In genomic region chr4:111441709-111442108, GRCm38 (mm10) we compare ENCODE assay signal across 31 mouse cellular contexts. TPM values are rescaled to one million over a fixed set of nuclear protein-coding genes. Genes with fewer than 3 reads are reported as not detected.
DNase-seq lines count a peak whose midpoint lies in the region; ATAC-seq and TF ChIP-seq lines count a peak whose summit lies in the region.
"Had no signal": no experiment of that assay in that cellular context is flagged by ENCODE, and none has a peak within 500 bp of the region (broad histone marks: within the 10 kb centered on the region; RNA-seq: fewer than 3 reads in every experiment).

No protein-coding gene starts in this region.

- peak; percentile 80 for TF ChIP-seq EP300 in CH12.LX (IDR thresholded peaks at IDR 0.05; ENCODE audit: low read length)

- no peaks in the 10 kb centered on the region for H3K27me3 ChIP-seq in heart, embryonic 16.5 days (ENCODE audit: control insufficient read depth, insufficient read depth, low read length)
- no peaks in the 10 kb centered on the region for H3K27me3 ChIP-seq in CH12.LX (replicated peaks)
- H3K27me3 ChIP-seq: embryonic facial prominence, embryonic 15.5 days; forebrain, embryonic 15.5 days; hindbrain, embryonic 15.5 days; intestine, embryonic 15.5 days; limb, embryonic 13.5 days; liver, embryonic 12.5 days; neural tube, embryonic 12.5 days; Patski; stomach, embryonic 15.5 days had no signal

- H3K9ac ChIP-seq in heart, embryonic 16.5 days (ENCODE audit: low read length), result no peak overlapping the region
- H3K9ac ChIP-seq in CH12.LX (ENCODE audit: insufficient read depth, low read depth), result peak overlapping the region; percentile 80
- H3K9ac ChIP-seq: embryonic facial prominence, embryonic 15.5 days; forebrain, embryonic 15.5 days; hindbrain, embryonic 15.5 days; intestine, embryonic 15.5 days; limb, embryonic 13.5 days; liver, embryonic 12.5 days; neural tube, embryonic 12.5 days; stomach, embryonic 15.5 days had no signal

- dilution Hi-C loops in CH12.LX (cut with MboI; ENCODE audit: extremely low pct_ligation_motif_present, extremely low pct_unique_long_range_greater_than_20kb, low sequenced_read_pairs), result no loop called here

- H3K9me3 ChIP-seq in heart, embryonic 16.5 days (replicated peaks; ENCODE audit: control insufficient read depth, low read length), result no peaks in the 10 kb centered on the region
- no peaks in the 10 kb centered on the region for H3K9me3 ChIP-seq in CH12.LX (replicated peaks; ENCODE audit: low read length)
- H3K9me3 ChIP-seq: embryonic facial prominence, embryonic 15.5 days; forebrain, embryonic 15.5 days; hindbrain, embryonic 15.5 days; intestine, embryonic 15.5 days; limb, embryonic 13.5 days; neural tube, embryonic 12.5 days; stomach, embryonic 15.5 days had no signal

- in situ Hi-C loops in CH12.LX (cut with MboI; ENCODE audit: low pct_ligation_motif_present, low pct_unique_long_range_greater_than_20kb, low sequenced_read_pairs), result no loop called here

- H3K4me1 ChIP-seq in heart, embryonic 16.5 days (ENCODE audit: control insufficient read depth, insufficient read depth, low read length), result peaks cover 31% of the 10 kb centered on the region
- H3K4me1 ChIP-seq in CH12.LX (ENCODE audit: control insufficient read depth in 1 of 2, insufficient read depth in 2 of 2), result peaks cover 44 to 58% of the 10 kb centered on the region in 2 experiments
- H3K4me1 ChIP-seq: intestine, embryonic 15.5 days; stomach, embryonic 15.5 days had no signal

- H3K36me3 ChIP-seq in heart, embryonic 16.5 days (ENCODE audit: control insufficient read depth, insufficient read depth), result peaks cover 3% of the 10 kb centered on the region; the same call in 1 of the 2 replicates
- peaks cover 30 to 31% of the 10 kb centered on the region in 2 experiments for H3K36me3 ChIP-seq in CH12.LX (replicated peaks in 1 of 2; ENCODE audit: control insufficient read depth in 1 of 2, insufficient read depth in 1 of 2, low read length in 1 of 2)
- H3K36me3 ChIP-seq: forebrain, embryonic 15.5 days; intestine, embryonic 15.5 days; liver, embryonic 12.5 days; stomach, embryonic 15.5 days had no signal

- no peak for DNase-seq in heart, postnatal 10 days
- peak; percentile 83 for DNase-seq in CH12.LX (ENCODE audit: extremely low read depth)
- peak; percentile 81 to 83 for DNase-seq in spleen, postnatal 36 days (ENCODE audit: low spot score in 2 of 2)
- no peak for DNase-seq in embryo, embryonic 9.5 days (ENCODE audit: extremely low spot score)
- DNase-seq: adrenal gland, postnatal 36 days; cerebellum, adult 18-20 months; cerebellum, postnatal 14 days; embryo, embryonic 11 days; gastrocnemius, postnatal 14 days; heart, adult 11 months; heart, postnatal 14 days; kidney, adult 9 months; kidney, postnatal 25 days; lung, adult 18-20 months; lung, postnatal 14 days; midbrain, embryonic 14.5 days; thymus, postnatal 25 days had no signal

- peaks cover 10% of the 10 kb centered on the region for H3K79me2 ChIP-seq in CH12.LX (replicated peaks; ENCODE audit: control insufficient read depth, extremely low read depth, insufficient read depth, poor library complexity, severe bottlenecking)

- intact Hi-C loops in heart, postnatal 10 days (cut with DNase I), result no loop called here

- H3K4me2 ChIP-seq in heart, embryonic 16.5 days (ENCODE audit: low read depth, low read length), result no peak overlapping the region
- peak overlapping the region; percentile 68 for H3K4me2 ChIP-seq in CH12.LX (ENCODE audit: insufficient read depth, low read depth, poor library complexity, severe bottlenecking)
- H3K4me2 ChIP-seq: embryonic facial prominence, embryonic 15.5 days; forebrain, embryonic 15.5 days; heart, embryonic 11.5 days; hindbrain, embryonic 15.5 days; intestine, embryonic 15.5 days; limb, embryonic 13.5 days; liver, embryonic 12.5 days; neural tube, embryonic 12.5 days; stomach, embryonic 15.5 days had no signal

- no peak overlapping the region for H3K4me3 ChIP-seq in heart, embryonic 16.5 days (ENCODE audit: low read length)
- H3K4me3 ChIP-seq in CH12.LX (replicated peaks in 1 of 3; ENCODE audit: low read depth in 2 of 3, low read length in 2 of 3, poor library complexity in 1 of 3), result peak overlapping the region in 1 of 3 experiments; percentile 9
- H3K4me3 ChIP-seq: embryonic facial prominence, embryonic 15.5 days; forebrain, embryonic 15.5 days; hindbrain, embryonic 15.5 days; intestine, embryonic 15.5 days; limb, embryonic 13.5 days; liver, embryonic 12.5 days; neural tube, embryonic 12.5 days; stomach, embryonic 15.5 days had no signal

- TF ChIP-seq RAD21 in CH12.LX (IDR thresholded peaks at IDR 0.05; ENCODE audit: low read depth, low read length), result no peak; the same call in none of the 2 replicates

- WGBS in heart, embryonic 16.5 days, result 76% methylated on average over 1 of the region's 1 CpGs

- no peak for ATAC-seq in heart, embryonic 16.5 days (replicated peaks; ENCODE audit: extremely low read depth, insufficient read depth, low FRiP score)
- peak; percentile 35; the same call in 1 of the 2 replicates for ATAC-seq in monocyte, adult 5-6 weeks (replicated peaks; ENCODE audit: insufficient number of reproducible peaks, low FRiP score, low TSS enrichment, poor library complexity, severe bottlenecking)
- no peak for ATAC-seq in erythroblast, adult 5-6 weeks (replicated peaks; ENCODE audit: low FRiP score, poor library complexity, severe bottlenecking)
- ATAC-seq: intestine, embryonic 15.5 days; liver, embryonic 12.5 days; Patski had no signal

- TF ChIP-seq POLR2A in CH12.LX (IDR thresholded peaks at IDR 0.05; ENCODE audit: low read depth, low read length), result peak; percentile 69

- TF ChIP-seq CTCF in CH12.LX (conservative IDR thresholded peaks at IDR 0.05 in 1 of 2, IDR thresholded peaks at IDR 0.05 in 1 of 2; ENCODE audit: low read depth in 2 of 2, low read length in 2 of 2), result no peak

- H3K27ac ChIP-seq in heart, embryonic 16.5 days (ENCODE audit: low read length), result peak overlapping the region; percentile 46
- H3K27ac ChIP-seq in CH12.LX (ENCODE audit: insufficient read depth, low read depth), result peak overlapping the region; percentile 95
- H3K27ac ChIP-seq: embryonic facial prominence, embryonic 15.5 days; forebrain, embryonic 15.5 days; intestine, embryonic 15.5 days; limb, embryonic 13.5 days; liver, embryonic 12.5 days; neural tube, embryonic 12.5 days; stomach, embryonic 15.5 days had no signal

TF ChIP-seq in CH12.LX, 34 proteins besides CTCF, POLR2A, EP300 and RAD21:
- peak; percentile 80 for TF ChIP-seq TBP (conservative IDR thresholded peaks at IDR 0.05; ENCODE audit: low read depth, low read length)
- peak; percentile 70 for TF ChIP-seq BHLHE40 (IDR thresholded peaks at IDR 0.05; ENCODE audit: low read depth, low read length)
- TF ChIP-seq MAZ (IDR thresholded peaks at IDR 0.05; ENCODE audit: low read depth, low read length), result no peak
- no peak; the same call in 1 of the 2 replicates for TF ChIP-seq MYC (IDR thresholded peaks at IDR 0.05; ENCODE audit: low read depth, low read length)
- peak; percentile 45 for TF ChIP-seq CHD2 (IDR thresholded peaks at IDR 0.05; ENCODE audit: low read length)
- TF ChIP-seq MAFK (IDR thresholded peaks at IDR 0.05; ENCODE audit: insufficient replicate concordance, low read length), result 0 out of 2 replicates have a peak, but pooled peaks have one; percentile 34
- TF ChIP-seq IRF4 (IDR thresholded peaks at IDR 0.05; ENCODE audit: low read depth, low read length), result peak; percentile 84
- peak; percentile 77 for TF ChIP-seq RCOR1 (conservative IDR thresholded peaks at IDR 0.05; ENCODE audit: low read depth, low read length)
- TF ChIP-seq UBTF (IDR thresholded peaks at IDR 0.05; ENCODE audit: low read depth, low read length), result 0 out of 2 replicates have a peak, but pooled peaks have one; percentile 30
- TF ChIP-seq JUND (conservative IDR thresholded peaks at IDR 0.05; ENCODE audit: low read depth, low read length), result no peak
- no peak for TF ChIP-seq ZMIZ1 (IDR thresholded peaks at IDR 0.05; ENCODE audit: low read depth, low read length)
- no peak for TF ChIP-seq GABPA (IDR thresholded peaks at IDR 0.05; ENCODE audit: insufficient replicate concordance, low read depth, low read length)
- peak; percentile 25; the same call in 1 of the 2 replicates for TF ChIP-seq SMC3 (IDR thresholded peaks at IDR 0.05; ENCODE audit: low read depth, low read length)
- 0 out of 2 replicates have a peak, but pooled peaks have one; percentile 7 for TF ChIP-seq JUN (IDR thresholded peaks at IDR 0.05; ENCODE audit: insufficient read depth, low read depth, low read length)
- peak; percentile 75 for TF ChIP-seq ETS1 (conservative IDR thresholded peaks at IDR 0.05; ENCODE audit: low read depth, low read length)
- no peak for TF ChIP-seq HCFC1 (IDR thresholded peaks at IDR 0.05; ENCODE audit: low read depth, low read length)
- TF ChIP-seq TCF12 (IDR thresholded peaks at IDR 0.05; ENCODE audit: low read depth, low read length), result peak; percentile 78
- no peak for TF ChIP-seq PAX5 (IDR thresholded peaks at IDR 0.05; ENCODE audit: low read length)
- no peak for TF ChIP-seq MXI1 (IDR thresholded peaks at IDR 0.05; ENCODE audit: low read depth, low read length)
- no peak for TF ChIP-seq ZC3H11A (IDR thresholded peaks at IDR 0.05; ENCODE audit: low read depth, low read length)
- peak; percentile 60; the same call in 1 of the 2 replicates for TF ChIP-seq NELFE (IDR thresholded peaks at IDR 0.05; ENCODE audit: low read depth, low read length)
- TF ChIP-seq KAT2A (IDR thresholded peaks at IDR 0.05; ENCODE audit: insufficient replicate concordance, low read length), result no peak
- peak; percentile 66 for TF ChIP-seq MEF2A (IDR thresholded peaks at IDR 0.05; ENCODE audit: borderline replicate concordance, low read depth, low read length)
- TF ChIP-seq POLR2AphosphoS2 (IDR thresholded peaks at IDR 0.05; ENCODE audit: low read depth, low read length), result no peak
- peak; percentile 68 for TF ChIP-seq CHD1 (IDR thresholded peaks at IDR 0.05; ENCODE audit: low read depth, low read length)
- peak; percentile 57 for TF ChIP-seq ELF1 (IDR thresholded peaks at IDR 0.05; ENCODE audit: low read depth, low read length)
- TF ChIP-seq MAX (IDR thresholded peaks at IDR 0.05; ENCODE audit: low read length), result no peak
- no peak for TF ChIP-seq ZKSCAN1 (IDR thresholded peaks at IDR 0.05; ENCODE audit: borderline replicate concordance, low read depth, low read length)
TF ChIP-seq in CH12.LX: peak in this region for 15.

RNA-seq across cellular contexts. Expression of gene Bend5, which starts 26.9 kb away (rescaled TPM):
- polyA plus RNA-seq in heart, embryonic 16.5 days (2015; fragmentation: Nextera tagmentation; extraction: Ambion mirVana), result 18.0 and 18.1 TPM in 2 replicates
- 1 to 10 TPM; 9.2 to 9.4 TPM for total RNA-seq in heart, postnatal 10 days (2021)
- total RNA-seq in CH12.LX (2012; rRNA removed) (21.8 and 27.1 TPM in 2 replicates), CH12.LX (2014; rRNA removed) (14.8 and 15.6 TPM in 2 replicates)
- polyA plus RNA-seq in CH12.LX (2012; ENCODE audit: insufficient read length, low read depth), result 19.3 and 25.9 TPM in 2 replicates
- total RNA-seq in monocyte, adult 5-6 weeks (2017), result 4.9 to 11.6 TPM (median 9.2 TPM) in 3 replicates
- not detected in 2 replicates for total RNA-seq in erythroblast, adult 5-6 weeks (2015; ENCODE audit: low replicate concordance)
- 0.94 TPM in 1 of 2 replicates, not detected in the other for total RNA-seq in erythroblast, adult 5-6 weeks (2017; ENCODE audit: low replicate concordance)
- total RNA-seq: megakaryocyte, adult 5-6 weeks had no signal

Comparison
In these comparisons a context has a peak if more than half of its experiments do, and no peak if none do; other contexts are left out.
1. DNase-seq: peak in CH12.LX (single experiment) and spleen, postnatal 36 days (2 of 2); none in heart, postnatal 10 days (0 of 2) and embryo, embryonic 9.5 days (single experiment).